Mouse (Mus musculus): ENCODE data around the gene Cdhr1.

DNA sequence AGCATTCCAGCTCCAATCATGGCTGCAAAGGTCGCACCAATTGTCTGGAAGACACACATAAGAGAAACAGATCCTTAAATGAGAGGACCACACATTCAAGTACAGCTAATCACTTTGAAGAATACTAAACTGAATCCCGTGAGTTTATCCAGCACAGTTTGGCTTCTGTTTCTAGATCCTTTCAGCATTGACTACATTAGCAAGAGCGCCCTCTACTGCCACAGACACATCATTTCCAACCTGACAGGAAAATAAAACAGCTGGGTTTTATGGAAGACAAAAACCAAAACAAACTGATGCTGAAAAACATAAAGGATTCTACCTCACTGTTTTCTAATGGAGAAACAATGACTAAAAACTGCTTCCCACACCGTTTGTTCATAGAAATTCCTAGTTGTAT, 29.5 kb upstream of the Cdhr1 start:
- peak; percentile 31; the same call in 1 of the 2 replicates for TF ChIP-seq CTCF (IDR thresholded peaks at IDR 0.05; ENCODE audit: low read depth, low read length)
- TF ChIP-seq GATA1 (IDR thresholded peaks at IDR 0.05; ENCODE audit: borderline replicate concordance, low read length), result no peak
- no peak for TF ChIP-seq TAL1 (conservative IDR thresholded peaks at IDR 0.05; ENCODE audit: low read depth, low read length)

Measured in G1E (cell line).